Mouse (Mus musculus) liver, embryonic 14.5 days (tissue): ENCODE measurements at regions not wholly inside any gene's neighbourhood (a gene's known extent, or its start where the extent isn't known, plus 50 kb on each side); places are given as distances from the start of the nearest gene placed in this dataset.

Experiments used
- ATAC-seq: fragments of 200-750 bp; cut with Nextera tagmentation; 2 replicates; pipeline ENCODE4 v1.8.0; 2017; ENCODE audit warnings: moderate number of reproducible peaks, mild to moderate bottlenecking, moderate library complexity; ENCODE audit not compliant: insufficient read depth
- DNase-seq, 3 experiments: peaks; one replicate each; pipeline ENCODE4 v3.0.0-alpha.2; 2012 to 2013; ENCODE audit warnings: low read depth in 3 of 3, low spot score in 3 of 3
- H3K27ac ChIP-seq: fragments of 300-500 bp; sonication (generic); 2 replicates; pipeline ENCODE4 v1.5.1; 2014; ENCODE audit warnings: moderate library complexity, mild to moderate bottlenecking, control low read depth, inconsistent platforms
- H3K27me3 ChIP-seq: fragments of 300-500 bp; sonication (generic); 2 replicates; pipeline ENCODE4 v1.6.1; 2014; ENCODE audit warnings: mild to moderate bottlenecking, low read length, moderate library complexity; ENCODE audit not compliant: control insufficient read depth, insufficient read depth
- H3K36me3 ChIP-seq: fragments of 300-500 bp; sonication (generic); replicated peaks from 2 replicates; pipeline ENCODE4 v1.6.1; 2014; ENCODE audit warnings: low read depth; ENCODE audit not compliant: control insufficient read depth, insufficient read depth
- H3K4me1 ChIP-seq, 2 experiments: fragments of 200-500 bp in 1 of 2; fragments of 300-500 bp in 1 of 2; sonication (generic) in 1 of 2; replicated peaks; 2 replicates each; pipeline ENCODE4 v1.6.1; 2012 to 2014; ENCODE audit warnings: antibody characterized with exemption in 1 of 2, inconsistent platforms in 1 of 2, low read length in 1 of 2; ENCODE audit not compliant: control insufficient read depth in 2 of 2, insufficient read depth in 2 of 2
- H3K4me2 ChIP-seq: fragments of 300-500 bp; sonication (generic); 2 replicates; pipeline ENCODE4 v1.6.1; 2014; ENCODE audit warnings: low read depth, mild to moderate bottlenecking, control low read depth, moderate library complexity
- H3K4me3 ChIP-seq, 2 experiments: fragments of 200-500 bp in 1 of 2; fragments of 300-500 bp in 1 of 2; sonication (generic) in 1 of 2; 2 replicates each; pipeline ENCODE4 v1.5.1; 2012 to 2014; ENCODE audit warnings: low read depth in 2 of 2, low read length in 2 of 2, mild to moderate bottlenecking in 2 of 2, control low read depth in 1 of 2, inconsistent platforms in 1 of 2, moderate library complexity in 1 of 2; ENCODE audit not compliant: insufficient read depth in 1 of 2
- H3K9ac ChIP-seq: fragments of 300-500 bp; sonication (generic); replicated peaks from 2 replicates; pipeline ENCODE4 v1.6.1; 2014; ENCODE audit warnings: mild to moderate bottlenecking, control low read depth, moderate library complexity
- H3K9me3 ChIP-seq: fragments of 300-500 bp; sonication (generic); 2 replicates; pipeline ENCODE4 v1.6.1; 2016; ENCODE audit warnings: low read length, mixed read lengths; ENCODE audit not compliant: control insufficient read depth
- CTCF ChIP-seq: IDR thresholded peaks from 2 replicates; pipeline ENCODE4 v1.5.1; 2016; ENCODE audit warnings: antibody characterized with exemption, low read depth, control low read depth
- EP300 ChIP-seq: IDR thresholded peaks from 2 replicates; pipeline ENCODE4 v1.6.1; 2016; ENCODE audit warnings: antibody characterized with exemption, low read depth
- WGBS: fragments of 180-500 bp; shearing (Covaris S2); extraction: QIAGEN DNeasy Blood & Tissue Kit; methylation state at CpG from one replicate; pipeline ENCODE4 v1.1.7; 2014; ENCODE audit not compliant: insufficient replicate concordance; 5-methylcytosine and 5-hydroxymethylcytosine counted together

GRCm38 (mm10) chr1:61265706-61266127, 288.0 kb downstream of the Icos start:
- H3K36me3 ChIP-seq: no peaks in the 10 kb centered on the region
- DNase-seq (no peak), ATAC-seq (no peak)
- no peak overlapping the region for H3K4me3 ChIP-seq
- H3K4me1 ChIP-seq: 0 out of 4 replicates have a peak, but pooled peaks cover 0 to 2% of the 10 kb centered on the region in 2 experiments
- H3K9ac ChIP-seq: no peak overlapping the region
- 47% methylated on average over 4 of the region's 4 CpGs for WGBS
- no peak for TF ChIP-seq CTCF
- TF ChIP-seq EP300: no peak
- no peaks in the 10 kb centered on the region for H3K9me3 ChIP-seq
- H3K27ac ChIP-seq: no peak overlapping the region
- no peak overlapping the region for H3K4me2 ChIP-seq
- no peaks in the 10 kb centered on the region for H3K27me3 ChIP-seq

- H3K4me2 ChIP-seq: no peak overlapping the region
- DNase-seq (no peak), ATAC-seq (no peak)
- no peaks in the 10 kb centered on the region for H3K4me1 ChIP-seq
- no peaks in the 10 kb centered on the region for H3K36me3 ChIP-seq
- no peak overlapping the region for H3K9ac ChIP-seq
- no peaks in the 10 kb centered on the region for H3K27me3 ChIP-seq
- no peak for TF ChIP-seq EP300
- no peak for TF ChIP-seq CTCF
- H3K27ac ChIP-seq: no peak overlapping the region
- H3K9me3 ChIP-seq: no peaks in the 10 kb centered on the region
- WGBS: 68% methylated on average over 4 of the region's 4 CpGs
- no peak overlapping the region for H3K4me3 ChIP-seq
These were observed 296.1 kb downstream of the Icos start for GRCm38 (mm10) chr1:61273843-61274242.

- Histone ChIP-seq H3K9me3 (no peaks in the 10 kb centered on the region), H3K27ac (no peak overlapping the region), H3K9ac (no peak overlapping the region), H3K4me2 (no peak overlapping the region), H3K27me3 (no peaks in the 10 kb centered on the region), H3K4me1 (no peaks in the 10 kb centered on the region), H3K4me3 (no peak overlapping the region), H3K36me3 (no peaks in the 10 kb centered on the region)
- no peak for DNase-seq
- TF ChIP-seq EP300: no peak
- TF ChIP-seq CTCF: no peak
- no peak for ATAC-seq
- WGBS: 69% methylated on average over 1 of the region's 1 CpGs
These were observed 296.5 kb downstream of the Icos start for GRCm38 (mm10) chr1:61274244-61274643.

DNA sequence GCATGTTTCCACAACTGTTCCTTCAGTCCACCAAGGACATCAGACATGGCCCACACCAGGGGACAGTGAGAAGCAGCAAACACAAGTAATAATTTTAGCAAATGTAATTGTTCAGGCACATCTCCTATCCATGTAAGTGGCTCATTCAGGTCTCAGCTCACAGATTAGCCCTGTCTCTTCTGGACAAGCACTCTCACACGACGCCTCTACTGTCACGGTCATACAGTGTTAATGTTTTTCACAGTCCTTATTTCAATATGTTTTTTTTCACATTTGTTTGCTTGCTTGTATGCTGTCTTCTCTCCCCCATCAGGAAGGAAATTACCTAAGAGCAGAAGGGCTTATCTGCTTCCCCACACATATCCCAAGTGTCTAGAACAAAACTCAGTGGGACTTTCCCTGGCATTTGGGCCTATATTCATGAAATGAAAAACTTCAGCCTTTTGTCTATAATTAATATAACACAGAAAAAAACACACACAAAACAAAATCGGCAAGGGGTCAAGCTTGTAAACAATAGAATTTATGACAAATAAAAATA, 299.5 kb downstream of the Icos start:
- 31% methylated on average over 4 of the region's 4 CpGs for WGBS
- Histone ChIP-seq H3K9me3 (no peaks in the 10 kb centered on the region), H3K4me2 (no peak overlapping the region), H3K27me3 (no peaks in the 10 kb centered on the region), H3K36me3 (no peaks in the 10 kb centered on the region), H3K4me3 (no peak overlapping the region), H3K9ac (no peak overlapping the region), H3K27ac (no peak overlapping the region), H3K4me1 (no peaks in the 10 kb centered on the region)
- DNase-seq: no peak
- ATAC-seq: no peak
- no peak for TF ChIP-seq CTCF
- TF ChIP-seq EP300: no peak

DNA sequence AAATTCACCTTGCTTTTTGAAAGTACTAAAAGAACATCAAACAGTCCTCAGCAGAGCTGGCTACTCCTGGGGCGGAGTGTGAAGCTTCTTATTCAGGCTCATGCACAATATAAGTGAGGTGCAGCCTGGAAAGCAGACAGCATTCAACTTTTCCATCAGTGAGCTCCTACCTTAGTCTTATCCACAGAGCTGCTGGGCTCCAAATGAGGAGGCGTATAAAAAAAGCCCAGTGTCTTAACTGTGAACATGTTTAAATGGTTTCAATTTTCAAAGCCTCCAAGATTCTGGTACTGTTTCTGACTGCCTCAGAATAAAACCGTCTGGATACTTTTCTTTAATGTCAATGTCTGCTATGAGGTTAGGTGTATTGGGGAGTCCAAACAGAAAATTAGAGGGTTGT, 310.5 kb downstream of the Icos start:
- Histone ChIP-seq H3K36me3 (no peaks in the 10 kb centered on the region), H3K4me3 (no peak overlapping the region), H3K4me1 (no peaks in the 10 kb centered on the region), H3K9me3 (no peaks in the 10 kb centered on the region), H3K27me3 (no peaks in the 10 kb centered on the region), H3K9ac (no peak overlapping the region), H3K27ac (no peak overlapping the region), H3K4me2 (no peak overlapping the region)
- ATAC-seq (no peak), DNase-seq (no peak)
- TF ChIP-seq CTCF: no peak
- WGBS: 53% methylated on average over 3 of the region's 3 CpGs
